Comparison of ENCODE assay signal across 7 mouse cellular contexts in genomic region chr19:10602247-10602769, GRCm38 (mm10). TPM values are rescaled to one million over a fixed set of nuclear protein-coding genes. Genes with fewer than 3 reads are reported as not detected.
DNase-seq lines count a peak whose midpoint lies in the region; ATAC-seq and TF ChIP-seq lines count a peak whose summit lies in the region.

No protein-coding gene starts in this region.

- peak overlapping the region; percentile 56 for H3K4me2 ChIP-seq in embryonic facial prominence, embryonic 14.5 days (ENCODE audit: low read depth, low read length)
- peak overlapping the region; percentile 81 for H3K4me2 ChIP-seq in intestine, postnatal 0 days (replicated peaks; ENCODE audit: low read depth)

- peak; percentile 61 for DNase-seq in retina, embryonic 14.5 days (ENCODE audit: low spot score)
- DNase-seq in retina, postnatal 1 day, result no peak
- no peak for DNase-seq in embryonic facial prominence, embryonic 14.5 days (ENCODE audit: low spot score)
- DNase-seq in layer of hippocampus, adult 8-10 months (ENCODE audit: low spot score in 2 of 2), result no peak
- no peak for DNase-seq in spleen, postnatal 14 days (ENCODE audit: low spot score in 2 of 2)

- ATAC-seq in embryonic facial prominence, embryonic 14.5 days (ENCODE audit: low read depth), result peak; percentile 16; the same call in 1 of the 2 replicates
- no peak for ATAC-seq in intestine, postnatal 0 days

- H3K4me3 ChIP-seq in embryonic facial prominence, embryonic 14.5 days (ENCODE audit: low read depth, low read length), result peak overlapping the region; percentile 32
- peak overlapping the region; percentile 46 for H3K4me3 ChIP-seq in intestine, postnatal 0 days (ENCODE audit: low read depth, low read length)
- peak overlapping the region; percentile 64 for H3K4me3 ChIP-seq in small intestine, adult 2 months (ENCODE audit: low read depth, low read length)

- peak overlapping the region; percentile 91 for H3K27ac ChIP-seq in embryonic facial prominence, embryonic 14.5 days (replicated peaks; ENCODE audit: low read depth, low read length)
- peak overlapping the region; percentile 47 for H3K27ac ChIP-seq in intestine, postnatal 0 days (ENCODE audit: low read depth, low read length)
- H3K27ac ChIP-seq in small intestine, adult 2 months (ENCODE audit: insufficient read depth, low read depth, low read length), result peak overlapping the region; percentile 74

- TF ChIP-seq POLR2A in small intestine, adult 2 months (IDR thresholded peaks at IDR 0.05; ENCODE audit: low read depth, low read length), result no peak

- H3K36me3 ChIP-seq in embryonic facial prominence, embryonic 14.5 days (ENCODE audit: control insufficient read depth, insufficient read depth, low read length), result peaks cover 24% of the 10 kb centered on the region; the same call in 1 of the 2 replicates
- peaks cover 33% of the 10 kb centered on the region for H3K36me3 ChIP-seq in intestine, postnatal 0 days (ENCODE audit: control insufficient read depth, insufficient read depth)
- H3K36me3 ChIP-seq in small intestine, adult 2 months (ENCODE audit: control insufficient read depth, insufficient read depth, low read length), result peaks cover 36% of the 10 kb centered on the region

- no peaks in the 10 kb centered on the region for H3K9me3 ChIP-seq in embryonic facial prominence, embryonic 14.5 days (ENCODE audit: control insufficient read depth, low read length)
- no peaks in the 10 kb centered on the region for H3K9me3 ChIP-seq in intestine, postnatal 0 days (ENCODE audit: control insufficient read depth)

- TF ChIP-seq CTCF in intestine, postnatal 0 days (IDR thresholded peaks at IDR 0.05; ENCODE audit: low read depth), result no peak
- TF ChIP-seq CTCF in small intestine, adult 2 months (IDR thresholded peaks at IDR 0.05; ENCODE audit: extremely low read depth, insufficient read length, insufficient replicate concordance, low read depth, low read length), result no peak

- peaks cover 14% of the 10 kb centered on the region for H3K4me1 ChIP-seq in embryonic facial prominence, embryonic 14.5 days (ENCODE audit: control insufficient read depth, insufficient read depth, low read length)
- H3K4me1 ChIP-seq in intestine, postnatal 0 days (replicated peaks; ENCODE audit: control insufficient read depth, insufficient read depth, low read length), result no peaks in the 10 kb centered on the region
- peaks cover 10% of the 10 kb centered on the region for H3K4me1 ChIP-seq in small intestine, adult 2 months (ENCODE audit: control insufficient read depth, insufficient read depth, insufficient read length, low read length)

- no peaks in the 10 kb centered on the region for H3K27me3 ChIP-seq in embryonic facial prominence, embryonic 14.5 days (replicated peaks; ENCODE audit: control insufficient read depth, insufficient read depth, low read length)
- H3K27me3 ChIP-seq in intestine, postnatal 0 days (replicated peaks; ENCODE audit: control insufficient read depth, insufficient read depth, low read length), result no peaks in the 10 kb centered on the region
- H3K27me3 ChIP-seq in small intestine, adult 2 months (ENCODE audit: control insufficient read depth, insufficient read depth, low read length), result no peaks in the 10 kb centered on the region

- H3K9ac ChIP-seq in embryonic facial prominence, embryonic 14.5 days (ENCODE audit: low read depth, low read length), result peak overlapping the region; percentile 61
- H3K9ac ChIP-seq in intestine, postnatal 0 days (ENCODE audit: low read depth, low read length), result 0 out of 2 replicates have a peak overlapping the region, but pooled peaks have one; percentile 31

- 6% methylated on average over 6 of the region's 6 CpGs for WGBS in embryonic facial prominence, embryonic 14.5 days
- 8% methylated on average over 6 of the region's 6 CpGs for WGBS in intestine, postnatal 0 days
- WGBS in small intestine, adult 2 months, result 5% methylated on average over 6 of the region's 6 CpGs

RNA-seq across cellular contexts. Expression of gene Ddb1, which starts 2.8 kb away (rescaled TPM):
- polyA plus RNA-seq in embryonic facial prominence, embryonic 14.5 days (2014; fragmentation: Nextera tagmentation; extraction: Ambion mirVana), result 349 and 405 TPM in 2 replicates
- polyA plus RNA-seq in intestine, postnatal 0 days (2015; fragmentation: Nextera tagmentation; extraction: Ambion mirVana), result 97.9 and 100 TPM in 2 replicates
- 37.7 and 57.2 TPM in 2 replicates for polyA plus RNA-seq in small intestine, adult 2 months (2012; rRNA removed)
- 100 to 1,000 TPM; 191 to 201 (median 197) TPM for total RNA-seq in layer of hippocampus, adult 8-10 months (2022)

RNA-seq across cellular contexts. Expression of gene Tkfc, which starts 3.1 kb away (rescaled TPM):
- 13.9 and 15.4 TPM in 2 replicates for polyA plus RNA-seq in embryonic facial prominence, embryonic 14.5 days (2014; fragmentation: Nextera tagmentation; extraction: Ambion mirVana)
- 76.4 and 83.9 TPM in 2 replicates for polyA plus RNA-seq in intestine, postnatal 0 days (2015; fragmentation: Nextera tagmentation; extraction: Ambion mirVana)
- 124 and 224 TPM in 2 replicates for polyA plus RNA-seq in small intestine, adult 2 months (2012; rRNA removed)
- total RNA-seq in layer of hippocampus, adult 8-10 months (2022), result 10 to 100 TPM; 15.3 to 21.4 (median 19.9) TPM

RNA-seq across cellular contexts. Expression of gene Tmem138, which starts 25.1 kb away (rescaled TPM):
- polyA plus RNA-seq in embryonic facial prominence, embryonic 14.5 days (2014; fragmentation: Nextera tagmentation; extraction: Ambion mirVana), result 30.8 and 34.1 TPM in 2 replicates
- 10.7 and 10.8 TPM in 2 replicates for polyA plus RNA-seq in intestine, postnatal 0 days (2015; fragmentation: Nextera tagmentation; extraction: Ambion mirVana)
- 3.1 and 3.4 TPM in 2 replicates for polyA plus RNA-seq in small intestine, adult 2 months (2012; rRNA removed)
- total RNA-seq in layer of hippocampus, adult 8-10 months (2022), result 10 to 100 TPM; 12.8 to 19.3 (median 15.4) TPM

RNA-seq across cellular contexts. Expression of gene Cyb561a3, which starts 25.3 kb away (rescaled TPM):
- 17.8 and 20.7 TPM in 2 replicates for polyA plus RNA-seq in embryonic facial prominence, embryonic 14.5 days (2014; fragmentation: Nextera tagmentation; extraction: Ambion mirVana)
- polyA plus RNA-seq in intestine, postnatal 0 days (2015; fragmentation: Nextera tagmentation; extraction: Ambion mirVana), result 23.2 and 24.3 TPM in 2 replicates
- 18.1 and 31.6 TPM in 2 replicates for polyA plus RNA-seq in small intestine, adult 2 months (2012; rRNA removed)
- 10 to 100 TPM in 3 of 4 experiments, 1 to 10 TPM in 1; 9.8 to 15.8 (median 12.8) TPM for total RNA-seq in layer of hippocampus, adult 8-10 months (2022)

RNA-seq across cellular contexts. Expression of gene Vwce, which starts 31.7 kb away (rescaled TPM):
- 1.5 and 1.8 TPM in 2 replicates for polyA plus RNA-seq in embryonic facial prominence, embryonic 14.5 days (2014; fragmentation: Nextera tagmentation; extraction: Ambion mirVana)
- 7.1 and 8.4 TPM in 2 replicates for polyA plus RNA-seq in intestine, postnatal 0 days (2015; fragmentation: Nextera tagmentation; extraction: Ambion mirVana)
- polyA plus RNA-seq in small intestine, adult 2 months (2012; rRNA removed), result 5.5 and 11.3 TPM in 2 replicates
- total RNA-seq in layer of hippocampus, adult 8-10 months (2022), result under 1 TPM; 0.64 to 0.96 (median 0.86) TPM
